Mouse (Mus musculus) neural tube, embryonic 11.5 days (tissue): Measurements from ENCODE around the gene Cbx1. TPM values are rescaled to one million over a fixed set of nuclear protein-coding genes. Genes with fewer than 3 reads are reported as not detected.
"Not testable (repeated sequence)": the region's sequence is repeated elsewhere in the genome, so short reads cannot be mapped to it uniquely, and the experiment has no call there.

Experiments
- ATAC-seq: fragments of 200-750 bp; cut with Nextera tagmentation; 2 replicates; pipeline ENCODE4 v1.8.0; 2017; ENCODE audit warnings: moderate number of reproducible peaks, mild to moderate bottlenecking, moderate TSS enrichment, moderate library complexity; ENCODE audit not compliant: insufficient read depth, low FRiP score, low TSS enrichment
- DNase-seq: peaks from one replicate; pipeline ENCODE4 v3.0.0-alpha.2; 2015; ENCODE audit warnings: low spot score
- H3K27ac ChIP-seq: fragments of 300-500 bp; sonication (generic); 2 replicates; pipeline ENCODE4 v1.5.1; 2014; ENCODE audit warnings: low read depth, mild to moderate bottlenecking, low read length
- H3K27me3 ChIP-seq: fragments of 300-500 bp; sonication (generic); 2 replicates; pipeline ENCODE4 v1.6.1; 2014; ENCODE audit warnings: mild to moderate bottlenecking, low read length, mixed read lengths; ENCODE audit not compliant: control insufficient read depth, insufficient read depth
- H3K36me3 ChIP-seq: fragments of 300-500 bp; sonication (generic); 2 replicates; pipeline ENCODE4 v1.6.1; 2014; ENCODE audit warnings: mild to moderate bottlenecking, low read length, moderate library complexity, mixed read lengths; ENCODE audit not compliant: control insufficient read depth, insufficient read depth
- H3K4me1 ChIP-seq: fragments of 300-500 bp; sonication (generic); 2 replicates; pipeline ENCODE4 v1.6.1; 2014; ENCODE audit warnings: low read length, mixed read lengths; ENCODE audit not compliant: control insufficient read depth, insufficient read depth
- H3K4me2 ChIP-seq: fragments of 300-500 bp; sonication (generic); 2 replicates; pipeline ENCODE4 v1.6.1; 2014; ENCODE audit warnings: low read depth, mild to moderate bottlenecking, moderate library complexity
- H3K4me3 ChIP-seq: fragments of 300-500 bp; sonication (generic); 2 replicates; pipeline ENCODE4 v1.5.1; 2014; ENCODE audit warnings: low read depth, low read length
- H3K9ac ChIP-seq: fragments of 300-500 bp; sonication (generic); 2 replicates; pipeline ENCODE4 v1.6.1; 2014; ENCODE audit warnings: mild to moderate bottlenecking, low read length
- H3K9me3 ChIP-seq: fragments of 300-500 bp; sonication (generic); 2 replicates; pipeline ENCODE4 v1.6.1; 2016; ENCODE audit warnings: low read length; ENCODE audit not compliant: control insufficient read depth
- WGBS: fragments of 180-500 bp; shearing (Covaris S2); extraction: QIAGEN DNeasy Blood & Tissue Kit; methylation state at CpG from one replicate; pipeline ENCODE4 v1.1.7; 2014; 5-methylcytosine and 5-hydroxymethylcytosine counted together
- polyA plus RNA-seq: library from polyadenylated mRNA; unstranded; fragments of >200 nt; fragmentation: Nextera tagmentation; extraction: Ambion mirVana; gene quantifications from 2 replicates; pipeline ENCODE4 v1.2.1, GENCODE M21; 2014

Cbx1 gene
- polyA plus RNA-seq, 1 experiment from 2014 or later, result 133 TPM

- H3K4me2 ChIP-seq, result no peak overlapping the region
- H3K36me3 ChIP-seq, result 0 out of 2 replicates have a peak, but pooled peaks cover 6% of the 10 kb centered on the region
- 90% methylated on average over 1 of the region's 1 CpGs for WGBS
- H3K4me3 ChIP-seq, result no peak overlapping the region
- no peak overlapping the region for H3K9ac ChIP-seq
- H3K27ac ChIP-seq, result no peak overlapping the region
- H3K27me3 ChIP-seq, result no peaks in the 10 kb centered on the region
- no peaks in the 10 kb centered on the region for H3K4me1 ChIP-seq
- no peak for DNase-seq
- no peak for ATAC-seq
- H3K9me3 ChIP-seq, result no peaks in the 10 kb centered on the region
These were observed 7.7 kb downstream of the Cbx1 start for GRCm38 (mm10) chr11:96796586-96796985.

- H3K4me2 ChIP-seq, result no peak overlapping the region
- no peak overlapping the region for H3K4me3 ChIP-seq
- DNase-seq (no peak), ATAC-seq (no peak)
- no peaks in the 10 kb centered on the region for H3K27me3 ChIP-seq
- no peaks in the 10 kb centered on the region for H3K9me3 ChIP-seq
- peaks cover 11% of the 10 kb centered on the region; the same call in 1 of the 2 replicates for H3K36me3 ChIP-seq
- H3K4me1 ChIP-seq, result no peaks in the 10 kb centered on the region
- no peak overlapping the region for H3K27ac ChIP-seq
- H3K9ac ChIP-seq, result no peak overlapping the region
- 92% methylated on average over 2 of the region's 2 CpGs for WGBS
These were observed 10.6 kb downstream of the Cbx1 start for GRCm38 (mm10) chr11:96799511-96799910.

- Histone ChIP-seq H3K4me2 (no peak overlapping the region), H3K36me3 (peaks cover 28% of the 10 kb centered on the region)
- 96% methylated on average over 5 of the region's 5 CpGs for WGBS
These were observed 16.7 kb downstream of the Cbx1 start for GRCm38 (mm10) chr11:96805606-96806005.

GRCm38 (mm10) chr11:96808066-96808465 is 19.1 kb downstream of the Cbx1 start:
- DNase-seq (peak; percentile 9), ATAC-seq (no peak)
- H3K4me1 ChIP-seq, result no peaks in the 10 kb centered on the region
- 79% methylated on average over 1 of the region's 1 CpGs for WGBS
- H3K27me3 ChIP-seq, result no peaks in the 10 kb centered on the region
- H3K9ac ChIP-seq, result no peak overlapping the region
- no peak overlapping the region for H3K4me2 ChIP-seq
- no peak overlapping the region for H3K4me3 ChIP-seq
- H3K36me3 ChIP-seq, result peaks cover 25% of the 10 kb centered on the region
- H3K9me3 ChIP-seq, result no peaks in the 10 kb centered on the region
- no peak overlapping the region for H3K27ac ChIP-seq

More at GRCm38 (mm10) chr11:96805606-96806005, 16.7 kb downstream of the Cbx1 start:
- no peaks in the 10 kb centered on the region for H3K4me1 ChIP-seq
- no peak for ATAC-seq
- H3K27me3 ChIP-seq, result no peaks in the 10 kb centered on the region
- no peaks in the 10 kb centered on the region for H3K9me3 ChIP-seq
- H3K27ac ChIP-seq, result no peak overlapping the region
- no peak overlapping the region for H3K4me3 ChIP-seq
- no peak overlapping the region for H3K9ac ChIP-seq
- no peak for DNase-seq

- DNase-seq (no peak), ATAC-seq (no peak)
- 93% methylated on average over 6 of the region's 6 CpGs for WGBS
- no peak overlapping the region for H3K9ac ChIP-seq
- H3K27me3 ChIP-seq, result no peaks in the 10 kb centered on the region
- H3K9me3 ChIP-seq, result no peaks in the 10 kb centered on the region
- H3K4me2 ChIP-seq, result no peak overlapping the region
- no peak overlapping the region for H3K4me3 ChIP-seq
- no peak overlapping the region for H3K27ac ChIP-seq
- H3K36me3 ChIP-seq, result peaks cover 24% of the 10 kb centered on the region
- no peaks in the 10 kb centered on the region for H3K4me1 ChIP-seq
These were observed 20.8 kb downstream of the Cbx1 start for GRCm38 (mm10) chr11:96809562-96810235.

- WGBS, result 76% methylated on average over 1 of the region's 1 CpGs
- not testable (repeated sequence) for H3K9me3 ChIP-seq
These were observed 22.3 kb downstream of the Cbx1 start for GRCm38 (mm10) chr11:96811188-96811587.

GRCm38 (mm10) chr11:96813455-96813854 is 24.5 kb downstream of the Cbx1 start:
- ATAC-seq, result no peak
- no peak for DNase-seq
- Histone ChIP-seq H3K27me3 (no peaks in the 10 kb centered on the region), H3K9me3 (no peaks in the 10 kb centered on the region), H3K4me1 (no peaks in the 10 kb centered on the region), H3K4me2 (no peak overlapping the region), H3K27ac (no peak overlapping the region), H3K9ac (no peak overlapping the region), H3K4me3 (no peak overlapping the region), H3K36me3 (peaks cover 19% of the 10 kb centered on the region)
- 89% methylated on average over 4 of the region's 4 CpGs for WGBS

More at GRCm38 (mm10) chr11:96811188-96811587, 22.3 kb downstream of the Cbx1 start:
- peaks cover 20% of the 10 kb centered on the region for H3K36me3 ChIP-seq
- not testable (repeated sequence) for H3K4me3 ChIP-seq, DNase-seq, H3K4me1 ChIP-seq, H3K27me3 ChIP-seq, H3K4me2 ChIP-seq, ATAC-seq, H3K27ac ChIP-seq, H3K9ac ChIP-seq

GRCm38 (mm10) chr11:96813920-96814319 is 25.0 kb downstream of the Cbx1 start:
- H3K4me1 ChIP-seq, result no peaks in the 10 kb centered on the region
- no peaks in the 10 kb centered on the region for H3K27me3 ChIP-seq
- H3K4me2 ChIP-seq, result no peak overlapping the region
- peaks cover 19% of the 10 kb centered on the region for H3K36me3 ChIP-seq
- no peak overlapping the region for H3K4me3 ChIP-seq
- no peak overlapping the region for H3K27ac ChIP-seq
- H3K9me3 ChIP-seq, result no peaks in the 10 kb centered on the region
- DNase-seq (no peak), ATAC-seq (no peak)
- WGBS, result 89% methylated on average over 5 of the region's 5 CpGs
- H3K9ac ChIP-seq, result no peak overlapping the region

- Histone ChIP-seq H3K27ac (no peak overlapping the region), H3K4me2 (no peak overlapping the region), H3K9me3 (no peaks in the 10 kb centered on the region), H3K4me3 (no peak overlapping the region), H3K27me3 (no peaks in the 10 kb centered on the region), H3K4me1 (no peaks in the 10 kb centered on the region), H3K9ac (no peak overlapping the region), H3K36me3 (peaks cover 19% of the 10 kb centered on the region)
- no peak for DNase-seq
- WGBS, result 96% methylated on average over 2 of the region's 2 CpGs
- no peak for ATAC-seq
These were observed 25.5 kb downstream of the Cbx1 start for GRCm38 (mm10) chr11:96814443-96814842.
